Mouse (Mus musculus): ENCODE results near the gene Rhox3f. TPM values are rescaled to one million over a fixed set of nuclear protein-coding genes. Genes with fewer than 3 reads are reported as not detected.

The Rhox3f gene
- polyA plus RNA-seq, 2 experiments: not detected

Other genes starting within 250 kb of the Rhox3f start
- not detected in 2 replicates for gene Rhox3a2, start 201.0 kb upstream of the Rhox3f start, polyA plus RNA-seq (2012; rRNA removed)
- not detected in 2 replicates for gene Rhox3a2, start 201.0 kb upstream of the Rhox3f start, polyA plus RNA-seq (2014; fragmentation: Nextera tagmentation; extraction: Ambion mirVana)
- 0.41 and 0.89 TPM in 2 replicates for gene Rhox4a2, start 190.1 kb upstream of the Rhox3f start, polyA plus RNA-seq (2012; rRNA removed)
- 0.86 and 1.2 TPM in 2 replicates for gene Rhox4a2, start 190.1 kb upstream of the Rhox3f start, polyA plus RNA-seq (2014; fragmentation: Nextera tagmentation; extraction: Ambion mirVana)
- not detected in 2 replicates for gene Rhox2b, start 168.9 kb upstream of the Rhox3f start, polyA plus RNA-seq (2012; rRNA removed)
- gene Rhox2b, start 168.9 kb upstream of the Rhox3f start, polyA plus RNA-seq (2014; fragmentation: Nextera tagmentation; extraction: Ambion mirVana): not detected in 2 replicates
- gene Rhox4b, start 148.5 kb upstream of the Rhox3f start, polyA plus RNA-seq (2012; rRNA removed): 0.28 and 0.79 TPM in 2 replicates
- gene Rhox4b, start 148.5 kb upstream of the Rhox3f start, polyA plus RNA-seq (2014; fragmentation: Nextera tagmentation; extraction: Ambion mirVana): 0.70 and 0.98 TPM in 2 replicates
- gene Rhox2c, start 127.3 kb upstream of the Rhox3f start, polyA plus RNA-seq (2012; rRNA removed): not detected in 2 replicates
- gene Rhox2c, start 127.3 kb upstream of the Rhox3f start, polyA plus RNA-seq (2014; fragmentation: Nextera tagmentation; extraction: Ambion mirVana): not detected in 2 replicates
- gene Rhox3c, start 122.4 kb upstream of the Rhox3f start, polyA plus RNA-seq (2012; rRNA removed): not detected in 2 replicates
- not detected in 2 replicates for gene Rhox3c, start 122.4 kb upstream of the Rhox3f start, polyA plus RNA-seq (2014; fragmentation: Nextera tagmentation; extraction: Ambion mirVana)
- not detected in 2 replicates for gene Rhox4c, start 100.7 kb upstream of the Rhox3f start, polyA plus RNA-seq (2012; rRNA removed)
- not detected in 2 replicates for gene Rhox4c, start 100.7 kb upstream of the Rhox3f start, polyA plus RNA-seq (2014; fragmentation: Nextera tagmentation; extraction: Ambion mirVana)
- gene Rhox2d, start 87.6 kb upstream of the Rhox3f start, polyA plus RNA-seq (2012; rRNA removed): not detected in 2 replicates
- gene Rhox2d, start 87.6 kb upstream of the Rhox3f start, polyA plus RNA-seq (2014; fragmentation: Nextera tagmentation; extraction: Ambion mirVana): not detected in 2 replicates
- not detected in 2 replicates for gene Rhox4d, start 66.6 kb upstream of the Rhox3f start, polyA plus RNA-seq (2012; rRNA removed)
- gene Rhox4d, start 66.6 kb upstream of the Rhox3f start, polyA plus RNA-seq (2014; fragmentation: Nextera tagmentation; extraction: Ambion mirVana): 0.18 TPM in 1 of 2 replicates, not detected in the other
- not detected in 2 replicates for gene Rhox2e, start 50.5 kb upstream of the Rhox3f start, polyA plus RNA-seq (2012; rRNA removed)
- gene Rhox2e, start 50.5 kb upstream of the Rhox3f start, polyA plus RNA-seq (2014; fragmentation: Nextera tagmentation; extraction: Ambion mirVana): not detected in 2 replicates
- not detected in 2 replicates for gene Rhox3e, start 39.0 kb upstream of the Rhox3f start, polyA plus RNA-seq (2012; rRNA removed)
- gene Rhox3e, start 39.0 kb upstream of the Rhox3f start, polyA plus RNA-seq (2014; fragmentation: Nextera tagmentation; extraction: Ambion mirVana): not detected in 2 replicates
- gene Rhox4e, start 23.6 kb upstream of the Rhox3f start, polyA plus RNA-seq (2012; rRNA removed): not detected in 2 replicates
- gene Rhox4e, start 23.6 kb upstream of the Rhox3f start, polyA plus RNA-seq (2014; fragmentation: Nextera tagmentation; extraction: Ambion mirVana): 0.23 TPM in 1 of 2 replicates, not detected in the other
- not detected in 2 replicates for gene Rhox2f, start 9.6 kb upstream of the Rhox3f start, polyA plus RNA-seq (2012; rRNA removed)
- gene Rhox2f, start 9.6 kb upstream of the Rhox3f start, polyA plus RNA-seq (2014; fragmentation: Nextera tagmentation; extraction: Ambion mirVana): not detected in 2 replicates
- not detected in 2 replicates for gene Rhox4f, start 26.7 kb downstream of the Rhox3f start, polyA plus RNA-seq (2012; rRNA removed)
- gene Rhox4f, start 26.7 kb downstream of the Rhox3f start, polyA plus RNA-seq (2014; fragmentation: Nextera tagmentation; extraction: Ambion mirVana): not detected in 2 replicates
- gene Rhox3g, start 47.6 kb downstream of the Rhox3f start, polyA plus RNA-seq (2012; rRNA removed): not detected in 2 replicates
- not detected in 2 replicates for gene Rhox3g, start 47.6 kb downstream of the Rhox3f start, polyA plus RNA-seq (2014; fragmentation: Nextera tagmentation; extraction: Ambion mirVana)
- not detected in 2 replicates for gene Rhox2g, start 62.5 kb downstream of the Rhox3f start, polyA plus RNA-seq (2012; rRNA removed)
- gene Rhox2g, start 62.5 kb downstream of the Rhox3f start, polyA plus RNA-seq (2014; fragmentation: Nextera tagmentation; extraction: Ambion mirVana): not detected in 2 replicates
- gene Rhox4g, start 70.3 kb downstream of the Rhox3f start, polyA plus RNA-seq (2012; rRNA removed): not detected in 2 replicates
- gene Rhox4g, start 70.3 kb downstream of the Rhox3f start, polyA plus RNA-seq (2014; fragmentation: Nextera tagmentation; extraction: Ambion mirVana): not detected in 2 replicates
- gene Rhox3h, start 87.8 kb downstream of the Rhox3f start, polyA plus RNA-seq (2012; rRNA removed): not detected in 2 replicates
- gene Rhox3h, start 87.8 kb downstream of the Rhox3f start, polyA plus RNA-seq (2014; fragmentation: Nextera tagmentation; extraction: Ambion mirVana): not detected in 2 replicates
- not detected in 2 replicates for gene Rhox2h, start 92.3 kb downstream of the Rhox3f start, polyA plus RNA-seq (2012; rRNA removed)
- not detected in 2 replicates for gene Rhox2h, start 92.3 kb downstream of the Rhox3f start, polyA plus RNA-seq (2014; fragmentation: Nextera tagmentation; extraction: Ambion mirVana)
- 1.0 and 1.5 TPM in 2 replicates for gene Rhox5, start 223.8 kb downstream of the Rhox3f start, polyA plus RNA-seq (2012; rRNA removed)
- gene Rhox5, start 223.8 kb downstream of the Rhox3f start, polyA plus RNA-seq (2014; fragmentation: Nextera tagmentation; extraction: Ambion mirVana): 1.2 TPM in 1 of 2 replicates, not detected in the other
- gene Rhox6, start 245.9 kb downstream of the Rhox3f start, polyA plus RNA-seq (2012; rRNA removed): 0.40 and 0.65 TPM in 2 replicates
- gene Rhox6, start 245.9 kb downstream of the Rhox3f start, polyA plus RNA-seq (2014; fragmentation: Nextera tagmentation; extraction: Ambion mirVana): 0.74 and 0.80 TPM in 2 replicates